Mouse (Mus musculus) forebrain, postnatal 0 days (tissue): Measurements from ENCODE around the gene Afg1l. TPM values are rescaled to one million over a fixed set of nuclear protein-coding genes. Genes with fewer than 3 reads are reported as not detected.

Experiments used
- ATAC-seq: fragments of 200-750 bp; cut with Nextera tagmentation; 2 replicates; pipeline ENCODE4 v1.8.0; 2017; ENCODE audit warnings: mild to moderate bottlenecking, moderate library complexity
- DNase-seq: peaks from one replicate; pipeline ENCODE4 v3.0.0-alpha.2; 2015
- H3K27ac ChIP-seq: fragments of 300-500 bp; sonication (generic); 2 replicates; pipeline ENCODE4 v1.5.1; 2014; ENCODE audit warnings: low read depth, mild to moderate bottlenecking, antibody characterized with exemption, low read length, moderate library complexity, mixed read lengths
- H3K27me3 ChIP-seq: fragments of 300-500 bp; sonication (generic); 2 replicates; pipeline ENCODE4 v1.6.1; 2014; ENCODE audit warnings: mild to moderate bottlenecking, low read length, mixed read lengths; ENCODE audit not compliant: insufficient read depth
- H3K36me3 ChIP-seq: fragments of 300-500 bp; sonication (generic); 2 replicates; pipeline ENCODE4 v1.6.1; 2014; ENCODE audit warnings: mild to moderate bottlenecking, moderate library complexity; ENCODE audit not compliant: insufficient read depth
- H3K4me1 ChIP-seq: fragments of 300-500 bp; sonication (generic); 2 replicates; pipeline ENCODE4 v1.6.1; 2014; ENCODE audit warnings: antibody characterized with exemption; ENCODE audit not compliant: insufficient read depth
- H3K4me2 ChIP-seq: fragments of 300-500 bp; sonication (generic); 2 replicates; pipeline ENCODE4 v1.6.1; 2014; ENCODE audit warnings: low read depth, mild to moderate bottlenecking, moderate library complexity
- H3K4me3 ChIP-seq: fragments of 300-500 bp; sonication (generic); 2 replicates; pipeline ENCODE4 v1.5.1; 2014; ENCODE audit warnings: low read depth, low read length, mixed read lengths
- H3K9ac ChIP-seq: fragments of 300-500 bp; sonication (generic); 2 replicates; pipeline ENCODE4 v1.6.1; 2014; ENCODE audit warnings: mild to moderate bottlenecking
- H3K9me3 ChIP-seq: fragments of 300-500 bp; sonication (generic); 2 replicates; pipeline ENCODE4 v1.6.1; 2016; ENCODE audit warnings: low read length
- CTCF ChIP-seq: sonication (generic); IDR thresholded peaks from 2 replicates; pipeline ENCODE4 v1.5.1; 2016; ENCODE audit warnings: antibody characterized with exemption, control low read depth, low read depth
- WGBS: fragments of 180-500 bp; shearing (Covaris S2); extraction: QIAGEN DNeasy Blood & Tissue Kit; methylation state at CpG from one replicate; pipeline ENCODE4 v1.1.7; 2014; 5-methylcytosine and 5-hydroxymethylcytosine counted together
- polyA plus RNA-seq: library from polyadenylated mRNA; unstranded; fragments of >200 nt; fragmentation: Nextera tagmentation; extraction: Ambion mirVana; gene quantifications from 2 replicates; pipeline ENCODE4 v1.2.1, GENCODE M21; 2015
- total RNA-seq: library from RNA; depleted of rRNA; stranded (reverse); fragments of >200 nt; gene quantifications from 2 replicates; pipeline ENCODE4 v1.2.3, GENCODE M21; 2014

The Afg1l gene
- total and polyA plus RNA-seq, 2 experiments from 2014 or later: 6.8 to 6.9 TPM

- no peaks in the 10 kb centered on the region for H3K9me3 ChIP-seq
- H3K27me3 ChIP-seq: no peaks in the 10 kb centered on the region
- no peak for TF ChIP-seq CTCF
- no peaks in the 10 kb centered on the region for H3K36me3 ChIP-seq
- no peak for ATAC-seq
- H3K4me2 ChIP-seq: no peak overlapping the region
- no peak overlapping the region for H3K9ac ChIP-seq
- H3K27ac ChIP-seq: no peak overlapping the region
- 95% methylated on average over 8 of the region's 8 CpGs for WGBS
- H3K4me1 ChIP-seq: no peaks in the 10 kb centered on the region
- H3K4me3 ChIP-seq: no peak overlapping the region
- no peak for DNase-seq
These were observed 22.2 kb upstream of the Afg1l start for GRCm38 (mm10) chr10:42500611-42501010.

- Histone ChIP-seq H3K27ac (no peak overlapping the region), H3K4me2 (no peak overlapping the region), H3K9me3 (no peaks in the 10 kb centered on the region), H3K27me3 (no peaks in the 10 kb centered on the region), H3K36me3 (no peaks in the 10 kb centered on the region), H3K4me1 (no peaks in the 10 kb centered on the region), H3K4me3 (no peak overlapping the region), H3K9ac (no peak overlapping the region)
- 57% methylated on average over 4 of the region's 4 CpGs for WGBS
- no peak for DNase-seq
- TF ChIP-seq CTCF: no peak
- no peak for ATAC-seq
These were observed 14.6 kb upstream of the Afg1l start for GRCm38 (mm10) chr10:42493000-42493399.

GRCm38 (mm10) chr10:42492027-42492771, 13.8 kb upstream of the Afg1l start:
- Histone ChIP-seq H3K4me3 (no peak overlapping the region), H3K4me2 (no peak overlapping the region), H3K9ac (no peak overlapping the region), H3K9me3 (no peaks in the 10 kb centered on the region), H3K27me3 (no peaks in the 10 kb centered on the region), H3K27ac (no peak overlapping the region), H3K36me3 (no peaks in the 10 kb centered on the region), H3K4me1 (no peaks in the 10 kb centered on the region)
- 89% methylated on average over 10 of the region's 10 CpGs for WGBS
- no peak for DNase-seq
- no peak for TF ChIP-seq CTCF
- ATAC-seq: no peak

GRCm38 (mm10) chr10:42491158-42491557, 12.8 kb upstream of the Afg1l start:
- no peak for DNase-seq
- H3K27ac ChIP-seq: no peak overlapping the region
- 61% methylated on average over 1 of the region's 1 CpGs for WGBS
- no peak for ATAC-seq
- no peak overlapping the region for H3K4me3 ChIP-seq
- H3K9ac ChIP-seq: no peak overlapping the region
- H3K27me3 ChIP-seq: no peaks in the 10 kb centered on the region
- H3K4me2 ChIP-seq: no peak overlapping the region
- no peak for TF ChIP-seq CTCF
- no peaks in the 10 kb centered on the region for H3K4me1 ChIP-seq
- H3K9me3 ChIP-seq: no peaks in the 10 kb centered on the region
- no peaks in the 10 kb centered on the region for H3K36me3 ChIP-seq

GRCm38 (mm10) chr10:42488606-42489296, 10.4 kb upstream of the Afg1l start:
- no peak for TF ChIP-seq CTCF
- Histone ChIP-seq H3K4me3 (no peak overlapping the region), H3K9ac (no peak overlapping the region), H3K9me3 (no peaks in the 10 kb centered on the region), H3K36me3 (no peaks in the 10 kb centered on the region), H3K27me3 (no peaks in the 10 kb centered on the region), H3K4me1 (no peaks in the 10 kb centered on the region), H3K4me2 (no peak overlapping the region), H3K27ac (no peak overlapping the region)
- no peak for DNase-seq
- WGBS: 35% methylated on average over 8 of the region's 8 CpGs
- ATAC-seq: no peak

- 0 out of 2 replicates have a peak, but pooled peaks cover 6% of the 10 kb centered on the region for H3K4me1 ChIP-seq
- WGBS: 65% methylated on average over 4 of the region's 4 CpGs
- no peak overlapping the region for H3K4me2 ChIP-seq
- peak; percentile 20 for DNase-seq
- ATAC-seq: no peak
- no peak overlapping the region for H3K9ac ChIP-seq
- H3K27ac ChIP-seq: no peak overlapping the region
- no peaks in the 10 kb centered on the region for H3K27me3 ChIP-seq
- no peaks in the 10 kb centered on the region for H3K9me3 ChIP-seq
- H3K36me3 ChIP-seq: no peaks in the 10 kb centered on the region
- no peak overlapping the region for H3K4me3 ChIP-seq
- TF ChIP-seq CTCF: no peak
These were observed 2.4 kb upstream of the Afg1l start for GRCm38 (mm10) chr10:42480719-42481118.
